Mouse (Mus musculus) testis, adult 2 months (tissue): ENCODE measurements around the gene Shc4.

ENCODE experiments used
- CTCF ChIP-seq: fragments of 200-500 bp; IDR thresholded peaks from 2 replicates; pipeline ENCODE4 v1.5.1; 2012; ENCODE audit warnings: low read depth, mild to moderate bottlenecking, inconsistent platforms, low read length, moderate library complexity; ENCODE audit not compliant: control insufficient read depth, insufficient read depth, insufficient replicate concordance
- POLR2A ChIP-seq: fragments of 200-500 bp; IDR thresholded peaks from 2 replicates; pipeline ENCODE4 v1.6.1; 2012; ENCODE audit warnings: low read depth, mild to moderate bottlenecking, inconsistent platforms, low read length, moderate library complexity; ENCODE audit not compliant: control insufficient read depth

GRCm38 (mm10) chr2:125738718-125739117 lies 14.8 kb upstream of the Shc4 start:
- TF ChIP-seq CTCF, result no peak
- no peak for TF ChIP-seq POLR2A
